Mouse (Mus musculus) small intestine, adult 2 months (tissue): Measurements from ENCODE around the gene Prrt3.

Source experiments
- CTCF ChIP-seq: fragments of 200-500 bp; IDR thresholded peaks from 2 replicates; pipeline ENCODE4 v1.5.1; 2012; ENCODE audit warnings: low read depth, mild to moderate bottlenecking, control low read depth, inconsistent platforms, low read length, moderate library complexity, mixed read lengths; ENCODE audit not compliant: insufficient replicate concordance, insufficient read length; ENCODE audit errors: extremely low read depth
- POLR2A ChIP-seq: fragments of 200-500 bp; IDR thresholded peaks from 2 replicates; pipeline ENCODE4 v1.6.1; 2012; ENCODE audit warnings: low read depth, mild to moderate bottlenecking, control low read depth, inconsistent platforms, low read length, moderate library complexity

- TF ChIP-seq CTCF (no peak), POLR2A (no peak)
Observed at GRCm38 (mm10) chr6:113465602-113466001, 36.1 kb downstream of the Prrt3 start.
